Comparison of ENCODE assay signal across 9 mouse cellular contexts in genomic region chr11:113798011-113798410, GRCm38 (mm10). TPM values are rescaled to one million over a fixed set of nuclear protein-coding genes. Genes with fewer than 3 reads are reported as not detected.
A peak's percentile ranks its signal among the peaks of the same experiment; 100 is the strongest.
DNase-seq lines count a peak whose midpoint lies in the region; ATAC-seq and TF ChIP-seq lines count a peak whose summit lies in the region.
"Had no signal": no experiment of that assay in that cellular context is flagged by ENCODE, and none has a peak within 500 bp of the region (broad histone marks: within the 10 kb centered on the region; RNA-seq: fewer than 3 reads in every experiment).

No protein-coding gene starts in this region.

- TF ChIP-seq POLR2A in testis, adult 2 months (IDR thresholded peaks at IDR 0.05; ENCODE audit: control insufficient read depth, low read depth, low read length): no peak

- no peak for ATAC-seq in embryonic facial prominence, embryonic 15.5 days (ENCODE audit: insufficient number of reproducible peaks, low FRiP score, low TSS enrichment, low read depth)
- ATAC-seq in granulocyte monocyte progenitor cell, adult 5-6 weeks (replicated peaks; ENCODE audit: poor library complexity, severe bottlenecking): no peak

- H3K9me3 ChIP-seq in embryonic facial prominence, embryonic 15.5 days (replicated peaks): no peaks in the 10 kb centered on the region

- DNase-seq in testis, postnatal 10 days (ENCODE audit: low spot score): no peak
- peak; percentile 65 to 66 for DNase-seq in layer of hippocampus, postnatal 25 days (ENCODE audit: extremely low spot score in 1 of 2, low spot score in 1 of 2)
- DNase-seq in telencephalon, adult 2 months (ENCODE audit: low read depth, low spot score): peak; percentile 66
- no peak for DNase-seq in adrenal gland, adult 2 months
- DNase-seq in thymus, postnatal 14 days: no peak
- DNase-seq: heart, adult 18-20 months had no signal

- H3K4me1 ChIP-seq in testis, adult 2 months (ENCODE audit: control insufficient read depth, insufficient read depth, low read length): peaks cover 3% of the 10 kb centered on the region
- H3K4me1 ChIP-seq in embryonic facial prominence, embryonic 15.5 days: peaks cover 28% of the 10 kb centered on the region

- TF ChIP-seq CTCF in testis, adult 2 months (IDR thresholded peaks at IDR 0.05; ENCODE audit: control insufficient read depth, insufficient read depth, insufficient replicate concordance, low read depth, low read length): no peak

- H3K27me3 ChIP-seq in testis, adult 2 months (ENCODE audit: control insufficient read depth, insufficient read depth, low read length): no peaks in the 10 kb centered on the region
- H3K27me3 ChIP-seq in embryonic facial prominence, embryonic 15.5 days: no peaks in the 10 kb centered on the region

- H3K4me3 ChIP-seq in testis, adult 2 months (ENCODE audit: control insufficient read depth, low read depth, low read length): no peak overlapping the region
- H3K4me3 ChIP-seq in embryonic facial prominence, embryonic 15.5 days (replicated peaks): no peak overlapping the region

- no peak overlapping the region for H3K9ac ChIP-seq in embryonic facial prominence, embryonic 15.5 days

- peak overlapping the region; percentile 54 for H3K27ac ChIP-seq in testis, adult 2 months (ENCODE audit: control insufficient read depth, insufficient read depth, low read depth, low read length)
- 0 out of 2 replicates have a peak overlapping the region, but pooled peaks have one; percentile 28 for H3K27ac ChIP-seq in embryonic facial prominence, embryonic 15.5 days (replicated peaks)

- no peak overlapping the region for H3K4me2 ChIP-seq in embryonic facial prominence, embryonic 15.5 days (replicated peaks)

- no peaks in the 10 kb centered on the region for H3K36me3 ChIP-seq in testis, adult 2 months (ENCODE audit: control insufficient read depth, insufficient read depth, low read length)
- H3K36me3 ChIP-seq in embryonic facial prominence, embryonic 15.5 days: no peaks in the 10 kb centered on the region; the same call in 1 of the 2 replicates

- WGBS in embryonic facial prominence, embryonic 15.5 days: 61% methylated on average over 6 of the region's 6 CpGs

RNA-seq across cellular contexts. Expression of gene Cdc42ep4, which starts 46.3 kb away (rescaled TPM):
- 27.4 and 29.4 TPM in 2 replicates for polyA plus RNA-seq in testis, adult 2 months (2012; rRNA removed)
- 82.2 and 86.2 TPM in 2 replicates for polyA plus RNA-seq in embryonic facial prominence, embryonic 15.5 days (2015; fragmentation: Nextera tagmentation; extraction: Ambion mirVana)
- total RNA-seq in layer of hippocampus, postnatal 25 days (2021): 10 to 100 TPM; 41.4 to 41.8 TPM
- total RNA-seq in granulocyte monocyte progenitor cell, adult 5-6 weeks (2014; fragmentation: Nextera tagmentation): 13.9 and 15.5 TPM in 2 replicates
- 14.8 and 21.5 TPM in 2 replicates for total RNA-seq in granulocyte monocyte progenitor cell, adult 5-6 weeks (2017)
- total RNA-seq in adrenal gland, adult 2 months (2021): 100 to 1,000 TPM in 1 of 2 experiments, 10 to 100 TPM in 1; 96.8 to 142 TPM
- polyA plus RNA-seq in adrenal gland, adult 2 months (2012; rRNA removed): 155 and 228 TPM in 2 replicates

Comparison
In these comparisons a context has a peak if more than half of its experiments do, and no peak if none do; other contexts are left out.
1. DNase-seq: peak in layer of hippocampus, postnatal 25 days (2 of 2) and telencephalon, adult 2 months (single experiment); none in testis, postnatal 10 days (single experiment), adrenal gland, adult 2 months (single experiment) and thymus, postnatal 14 days (single experiment).